Mouse (Mus musculus): ENCODE measurements around the gene Ctcf. TPM values are rescaled to one million over a fixed set of nuclear protein-coding genes. Genes with fewer than 3 reads are reported as not detected.

Ctcf gene
- polyA plus RNA-seq, 1 experiment: 16.7 TPM

- H3K36me3 ChIP-seq (ENCODE audit: control insufficient read depth, insufficient read depth, low read length): no peaks in the 10 kb centered on the region
- H3K27me3 ChIP-seq (replicated peaks; ENCODE audit: control insufficient read depth, insufficient read depth, low read length): no peaks in the 10 kb centered on the region
- H3K4me1 ChIP-seq (ENCODE audit: control insufficient read depth, insufficient read depth, low read length): peaks cover 7% of the 10 kb centered on the region; the same call in 1 of the 2 replicates
- H3K4me3 ChIP-seq (ENCODE audit: insufficient read depth, low read depth, low read length): peak overlapping the region; percentile 59
- no peak for DNase-seq
- TF ChIP-seq POLR2A (IDR thresholded peaks at IDR 0.05; ENCODE audit: low read depth, low read length) (no peak), CTCF (conservative IDR thresholded peaks at IDR 0.05; ENCODE audit: insufficient read depth, insufficient read length, low read depth, low read length) (no peak)
- WGBS: 6% methylated on average over 11 of the region's 11 CpGs
- H3K27ac ChIP-seq (ENCODE audit: insufficient read depth, low read depth, low read length): no peak overlapping the region
Observed at GRCm38 (mm10) chr8:105635481-105635880, 887 bp upstream of the Ctcf start.

GRCm38 (mm10) chr8:105636963-105637510 lies 669 bp downstream of the Ctcf start, which contains the start of gene Agrp:
TSS of gene Agrp (minus strand) at chr8:105637393.
- Histone ChIP-seq H3K36me3 (ENCODE audit: control insufficient read depth, insufficient read depth, low read length) (no peaks in the 10 kb centered on the region), H3K4me1 (ENCODE audit: control insufficient read depth, insufficient read depth, low read length) (peaks cover 7% of the 10 kb centered on the region; the same call in 1 of the 2 replicates), H3K4me3 (ENCODE audit: insufficient read depth, low read depth, low read length) (peak within 1 kb of the TSS; percentile 88), H3K27me3 (replicated peaks; ENCODE audit: control insufficient read depth, insufficient read depth, low read length) (no peaks in the 10 kb centered on the region), H3K27ac (ENCODE audit: insufficient read depth, low read depth, low read length) (peak within 1 kb of the TSS; percentile 96)
- TF ChIP-seq CTCF (conservative IDR thresholded peaks at IDR 0.05; ENCODE audit: insufficient read depth, insufficient read length, low read depth, low read length) (no peak), POLR2A (IDR thresholded peaks at IDR 0.05; ENCODE audit: low read depth, low read length) (no peak)
- no peak for DNase-seq
- WGBS: under 1% methylated on average over 60 of the region's 63 CpGs

DNA sequence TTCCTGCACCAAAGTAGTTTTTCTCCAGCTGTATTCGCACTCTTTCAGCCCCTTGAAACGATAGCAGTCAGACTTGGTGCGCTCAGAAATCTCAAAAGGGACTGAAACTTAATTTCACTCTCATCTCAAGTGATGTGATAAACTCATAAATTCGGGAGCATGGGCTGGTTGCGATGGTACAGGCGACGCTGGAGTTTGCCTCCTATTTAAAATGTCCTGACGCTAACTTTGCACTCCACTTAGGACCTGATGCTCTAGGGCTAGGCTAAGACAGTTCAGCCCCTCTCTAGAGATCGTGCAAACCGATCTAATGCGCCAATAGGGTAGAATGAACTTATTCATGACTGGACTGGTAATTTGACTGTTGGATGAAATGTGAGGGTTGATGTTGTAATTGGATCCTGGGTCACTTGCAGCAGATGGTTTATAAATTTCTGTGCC lies 1.3 kb downstream of the Ctcf start:
- H3K27me3 ChIP-seq (replicated peaks; ENCODE audit: control insufficient read depth, insufficient read depth, low read length): no peaks in the 10 kb centered on the region
- H3K27ac ChIP-seq (ENCODE audit: insufficient read depth, low read depth, low read length): peak overlapping the region; percentile 96
- DNase-seq: peak; percentile 17
- peaks cover 7% of the 10 kb centered on the region; the same call in 1 of the 2 replicates for H3K4me1 ChIP-seq (ENCODE audit: control insufficient read depth, insufficient read depth, low read length)
- WGBS: under 1% methylated on average over 11 of the region's 11 CpGs
- no peak for TF ChIP-seq POLR2A (IDR thresholded peaks at IDR 0.05; ENCODE audit: low read depth, low read length)
- no peak for TF ChIP-seq CTCF (conservative IDR thresholded peaks at IDR 0.05; ENCODE audit: insufficient read depth, insufficient read length, low read depth, low read length)
- peak overlapping the region; percentile 88 for H3K4me3 ChIP-seq (ENCODE audit: insufficient read depth, low read depth, low read length)
- H3K36me3 ChIP-seq (ENCODE audit: control insufficient read depth, insufficient read depth, low read length): no peaks in the 10 kb centered on the region

GRCm38 (mm10) chr8:105638510-105638909 lies 2.1 kb downstream of the Ctcf start:
- DNase-seq: no peak
- no peak for TF ChIP-seq POLR2A (IDR thresholded peaks at IDR 0.05; ENCODE audit: low read depth, low read length)
- TF ChIP-seq CTCF (conservative IDR thresholded peaks at IDR 0.05; ENCODE audit: insufficient read depth, insufficient read length, low read depth, low read length): no peak
- Histone ChIP-seq H3K4me1 (ENCODE audit: control insufficient read depth, insufficient read depth, low read length) (peaks cover 7% of the 10 kb centered on the region; the same call in 1 of the 2 replicates), H3K27me3 (replicated peaks; ENCODE audit: control insufficient read depth, insufficient read depth, low read length) (no peaks in the 10 kb centered on the region), H3K27ac (ENCODE audit: insufficient read depth, low read depth, low read length) (no peak overlapping the region), H3K4me3 (ENCODE audit: insufficient read depth, low read depth, low read length) (no peak overlapping the region), H3K36me3 (ENCODE audit: control insufficient read depth, insufficient read depth, low read length) (no peaks in the 10 kb centered on the region)
- WGBS: 78% methylated on average over 4 of the region's 4 CpGs

GRCm38 (mm10) chr8:105639835-105640234 lies 3.5 kb downstream of the Ctcf start:
- DNase-seq: no peak
- TF ChIP-seq POLR2A (IDR thresholded peaks at IDR 0.05; ENCODE audit: low read depth, low read length) (no peak), CTCF (conservative IDR thresholded peaks at IDR 0.05; ENCODE audit: insufficient read depth, insufficient read length, low read depth, low read length) (no peak)
- Histone ChIP-seq H3K4me1 (ENCODE audit: control insufficient read depth, insufficient read depth, low read length) (peaks cover 7% of the 10 kb centered on the region; the same call in 1 of the 2 replicates), H3K27me3 (replicated peaks; ENCODE audit: control insufficient read depth, insufficient read depth, low read length) (no peaks in the 10 kb centered on the region), H3K4me3 (ENCODE audit: insufficient read depth, low read depth, low read length) (no peak overlapping the region), H3K36me3 (ENCODE audit: control insufficient read depth, insufficient read depth, low read length) (no peaks in the 10 kb centered on the region), H3K27ac (ENCODE audit: insufficient read depth, low read depth, low read length) (no peak overlapping the region)
- 45% methylated on average over 1 of the region's 1 CpGs for WGBS

DNA sequence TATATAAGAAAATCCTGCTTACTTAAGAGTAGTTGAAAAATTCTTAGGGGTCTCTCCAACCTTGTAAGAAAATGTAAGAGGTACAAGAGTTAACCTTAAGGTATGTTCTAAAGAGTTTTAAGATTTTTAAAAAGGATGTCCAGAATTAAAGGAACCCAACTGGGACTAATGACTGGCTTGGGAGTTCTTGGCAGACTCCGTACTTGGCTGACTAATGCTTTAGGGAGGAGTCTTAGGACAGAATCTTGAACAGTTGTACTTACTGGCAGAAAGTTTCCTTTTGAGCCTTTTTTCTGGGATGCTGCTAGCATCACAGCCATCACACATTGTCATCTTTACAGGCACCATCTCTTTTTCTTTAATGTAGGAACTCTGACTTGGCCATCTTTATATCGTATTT lies 4.1 kb downstream of the Ctcf start:
- no peaks in the 10 kb centered on the region for H3K36me3 ChIP-seq (ENCODE audit: control insufficient read depth, insufficient read depth, low read length)
- peaks cover 7% of the 10 kb centered on the region; the same call in 1 of the 2 replicates for H3K4me1 ChIP-seq (ENCODE audit: control insufficient read depth, insufficient read depth, low read length)
- DNase-seq: peak; percentile 44
- no peak for TF ChIP-seq CTCF (conservative IDR thresholded peaks at IDR 0.05; ENCODE audit: insufficient read depth, insufficient read length, low read depth, low read length)
- TF ChIP-seq POLR2A (IDR thresholded peaks at IDR 0.05; ENCODE audit: low read depth, low read length): no peak
- no peak overlapping the region for H3K27ac ChIP-seq (ENCODE audit: insufficient read depth, low read depth, low read length)
- H3K27me3 ChIP-seq (replicated peaks; ENCODE audit: control insufficient read depth, insufficient read depth, low read length): no peaks in the 10 kb centered on the region
- 35% methylated on average over 2 of the region's 2 CpGs for WGBS
- no peak overlapping the region for H3K4me3 ChIP-seq (ENCODE audit: insufficient read depth, low read depth, low read length)

GRCm38 (mm10) chr8:105645205-105645604 lies 8.8 kb downstream of the Ctcf start:
- no peaks in the 10 kb centered on the region; the same call in 1 of the 2 replicates for H3K36me3 ChIP-seq (ENCODE audit: control insufficient read depth, insufficient read depth, low read length)
- H3K4me1 ChIP-seq (ENCODE audit: control insufficient read depth, insufficient read depth, low read length): peaks cover 9% of the 10 kb centered on the region; the same call in 1 of the 2 replicates
- H3K27me3 ChIP-seq (replicated peaks; ENCODE audit: control insufficient read depth, insufficient read depth, low read length): no peaks in the 10 kb centered on the region
- H3K27ac ChIP-seq (ENCODE audit: insufficient read depth, low read depth, low read length): no peak overlapping the region
- 92% methylated on average over 1 of the region's 1 CpGs for WGBS
- no peak overlapping the region for H3K4me3 ChIP-seq (ENCODE audit: insufficient read depth, low read depth, low read length)
- TF ChIP-seq POLR2A (IDR thresholded peaks at IDR 0.05; ENCODE audit: low read depth, low read length) (no peak), CTCF (conservative IDR thresholded peaks at IDR 0.05; ENCODE audit: insufficient read depth, insufficient read length, low read depth, low read length) (no peak)
- DNase-seq: no peak
